Mouse (Mus musculus): ENCODE results near the gene B3gat3.
"Not testable (repeated sequence)": the region's sequence is repeated elsewhere in the genome, so short reads cannot be mapped to it uniquely, and the experiment has no call there.

DNA sequence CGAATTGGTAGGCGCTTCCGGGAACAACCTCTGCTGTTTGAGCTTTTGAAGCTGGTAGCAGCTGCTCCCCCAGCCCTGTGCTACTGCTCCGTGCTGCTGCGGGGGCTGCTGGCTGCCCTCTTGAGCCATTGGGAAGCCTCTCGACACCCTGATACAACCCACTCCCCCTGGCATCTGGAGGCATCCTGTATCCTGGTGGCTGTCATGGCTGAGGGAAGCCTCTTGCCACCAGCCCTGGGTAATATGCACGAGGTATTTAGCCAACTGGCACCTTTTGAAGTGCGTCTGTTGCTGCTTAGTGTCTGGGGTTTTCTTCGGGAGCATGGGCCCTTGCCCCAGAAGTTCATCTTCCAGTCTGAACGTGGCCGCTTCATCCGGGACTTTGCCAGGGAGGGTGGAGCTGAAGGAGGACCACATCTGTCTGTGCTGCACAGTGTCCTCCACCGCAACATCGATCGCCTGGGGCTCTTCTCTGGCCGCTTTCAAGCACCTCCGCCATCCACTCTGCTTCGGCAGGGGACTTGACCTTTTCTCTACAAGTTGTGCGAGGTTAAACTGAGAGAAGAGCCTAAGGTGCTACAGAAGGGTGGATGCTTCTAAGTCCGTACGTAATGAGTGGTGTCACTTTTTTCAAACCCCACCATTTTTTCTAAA lies 22.8 kb upstream of the B3gat3 start:
- TF ChIP-seq CTCF (IDR thresholded peaks at IDR 0.05; ENCODE audit: borderline replicate concordance, insufficient read depth, low read length); POLR2A (IDR thresholded peaks at IDR 0.05; ENCODE audit: low read depth, low read length): not testable (repeated sequence)

Data from embryonic fibroblast, embryonic 13.5 days (primary cell).